Mouse (Mus musculus): ENCODE data around the gene Sh3gl3.
A peak's percentile ranks its signal among the peaks of the same experiment; 100 is the strongest.

The Sh3gl3 gene

GRCm38 (mm10) chr7:82234898-82235290 is 61.3 kb downstream of the Sh3gl3 start:
- peak; percentile 32 to 42 for DNase-seq (ENCODE audit: low spot score in 2 of 2)

GRCm38 (mm10) chr7:82235486-82235885 is 61.8 kb downstream of the Sh3gl3 start:
- no peak for DNase-seq (ENCODE audit: low spot score in 2 of 2)

GRCm38 (mm10) chr7:82236152-82236898 is 62.7 kb downstream of the Sh3gl3 start:
- no peak for DNase-seq (ENCODE audit: low spot score in 2 of 2)

GRCm38 (mm10) chr7:82236899-82237162 is 63.2 kb downstream of the Sh3gl3 start:
- DNase-seq (ENCODE audit: low spot score in 2 of 2) = no peak

DNA sequence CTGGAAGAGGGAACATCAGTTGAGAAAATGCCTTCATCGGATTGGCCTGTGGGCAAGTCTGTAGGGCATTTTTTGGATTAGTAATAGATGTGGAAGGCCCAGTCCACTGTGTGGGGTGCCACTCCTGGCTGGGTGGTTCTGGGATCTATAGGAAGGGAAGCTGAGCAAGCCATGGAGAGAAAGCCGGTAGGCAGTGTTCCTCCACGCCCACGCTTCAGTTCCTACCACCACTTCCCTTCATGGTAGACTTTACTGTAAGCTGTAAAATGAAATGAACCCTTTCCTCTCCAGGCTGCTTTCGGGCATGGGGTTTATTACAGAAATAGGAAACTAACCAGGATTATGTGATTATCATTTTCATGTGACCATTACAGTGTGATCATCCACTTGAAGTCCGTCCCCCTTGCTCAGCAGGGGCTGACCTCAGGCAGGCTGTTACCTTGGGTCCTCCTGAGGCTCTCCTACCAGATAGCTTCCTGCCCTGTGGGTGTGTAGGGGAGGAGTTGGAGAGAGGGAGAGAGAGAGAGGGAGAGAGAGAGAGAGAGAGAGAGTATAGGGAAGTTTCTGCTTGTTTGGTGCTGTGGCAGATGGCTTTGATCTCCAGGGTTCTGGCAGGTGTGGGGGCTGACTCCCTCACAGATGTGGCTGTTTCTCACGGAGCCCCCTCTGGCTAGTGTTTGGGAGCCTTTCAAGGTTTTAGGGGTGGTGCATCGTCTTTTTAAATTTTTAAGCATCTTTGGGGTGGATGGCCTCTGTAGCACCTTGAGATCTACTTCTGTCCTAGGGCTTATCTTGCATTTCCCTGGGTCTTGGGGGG is 67.0 kb downstream of the Sh3gl3 start:
- DNase-seq (ENCODE audit: low spot score in 2 of 2) = peak; percentile 43 to 56

- no peak for DNase-seq (ENCODE audit: low spot score in 2 of 2)
These were observed 71.1 kb downstream of the Sh3gl3 start for GRCm38 (mm10) chr7:82244701-82245100.

DNA sequence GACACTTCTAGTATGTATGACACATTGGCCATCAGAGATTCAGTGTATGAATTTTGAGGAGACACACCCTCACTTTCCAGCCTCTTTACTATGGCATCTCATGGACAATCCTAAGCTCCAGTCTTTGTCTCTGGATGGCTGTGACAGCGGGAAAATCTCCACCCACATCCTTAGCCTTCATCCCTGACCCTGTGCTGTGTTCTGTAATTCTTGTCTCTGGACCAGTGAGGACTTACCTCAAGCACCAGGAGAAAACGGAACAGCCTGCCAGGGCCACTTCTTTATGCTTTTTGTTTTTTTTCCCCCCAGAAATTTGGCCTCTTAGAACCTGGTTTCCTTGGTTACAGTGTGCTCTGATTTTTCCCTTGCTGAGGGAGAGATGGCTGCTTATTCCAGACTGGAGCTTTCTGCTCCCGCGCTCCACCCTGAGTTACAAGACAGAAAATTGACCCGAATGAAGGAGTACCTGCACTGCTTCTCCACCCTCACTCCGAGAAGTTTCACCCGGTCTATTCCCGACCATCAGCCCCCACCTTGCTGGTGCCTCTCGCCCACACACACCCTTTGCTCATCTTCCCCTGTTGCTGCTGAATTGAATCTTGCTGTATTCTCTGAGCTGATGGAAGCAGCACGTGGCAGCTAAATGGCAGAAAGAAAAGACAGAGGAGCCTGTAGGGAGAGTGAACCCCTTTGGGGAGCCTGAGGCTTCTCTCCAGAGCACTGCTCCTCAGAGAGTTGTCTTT is 75.5 kb downstream of the Sh3gl3 start:
- no peak for DNase-seq (ENCODE audit: low spot score in 2 of 2)

DNA sequence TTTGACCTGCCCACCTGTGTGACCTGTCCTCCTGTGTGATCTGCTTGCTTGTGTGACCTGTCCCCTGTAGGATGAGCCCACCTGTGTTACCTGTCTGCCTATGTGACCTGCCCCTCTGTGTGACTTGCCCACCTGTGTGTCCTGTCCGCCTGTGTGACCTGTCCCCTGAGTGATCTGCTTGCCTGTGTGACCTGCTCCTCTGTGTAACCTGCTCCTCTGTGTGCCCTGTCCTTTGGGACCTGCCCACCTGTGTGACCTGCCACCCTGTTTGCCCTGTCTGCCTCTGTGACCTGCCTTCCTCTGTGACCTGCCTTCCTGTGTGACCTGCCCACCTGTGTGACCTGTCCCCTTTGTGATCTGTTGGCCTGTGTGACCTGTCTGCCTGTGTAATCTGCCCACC is 79.7 kb downstream of the Sh3gl3 start:
- no peak for DNase-seq (ENCODE audit: low spot score in 2 of 2)

DNA sequence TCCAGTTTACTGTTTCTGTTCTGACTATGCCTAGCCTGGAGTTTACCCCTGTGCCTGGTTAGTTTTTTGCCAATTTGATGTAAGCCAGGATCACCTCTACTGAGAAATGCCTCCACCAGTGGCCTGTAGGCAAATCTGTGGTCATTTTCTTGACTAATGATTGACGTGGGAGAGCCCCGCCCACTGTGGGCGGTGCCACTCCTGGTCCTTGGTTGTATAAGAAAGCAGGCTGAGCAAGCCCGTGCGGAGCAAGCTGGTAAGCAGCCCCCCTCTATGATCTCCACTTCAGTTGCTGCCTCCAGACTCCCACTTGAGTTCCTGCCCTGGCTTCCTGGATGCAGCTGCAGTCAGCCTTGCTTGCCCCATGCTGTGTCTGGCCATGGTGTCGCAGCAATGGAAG is 83.3 kb downstream of the Sh3gl3 start:
- DNase-seq (ENCODE audit: low spot score in 2 of 2) = no peak

GRCm38 (mm10) chr7:82257530-82257929 is 83.9 kb downstream of the Sh3gl3 start:
- DNase-seq (ENCODE audit: low spot score in 2 of 2) = no peak

GRCm38 (mm10) chr7:82260210-82260609 is 86.6 kb downstream of the Sh3gl3 start:
- peak; percentile 24 to 69 for DNase-seq (ENCODE audit: low spot score in 2 of 2)

DNA sequence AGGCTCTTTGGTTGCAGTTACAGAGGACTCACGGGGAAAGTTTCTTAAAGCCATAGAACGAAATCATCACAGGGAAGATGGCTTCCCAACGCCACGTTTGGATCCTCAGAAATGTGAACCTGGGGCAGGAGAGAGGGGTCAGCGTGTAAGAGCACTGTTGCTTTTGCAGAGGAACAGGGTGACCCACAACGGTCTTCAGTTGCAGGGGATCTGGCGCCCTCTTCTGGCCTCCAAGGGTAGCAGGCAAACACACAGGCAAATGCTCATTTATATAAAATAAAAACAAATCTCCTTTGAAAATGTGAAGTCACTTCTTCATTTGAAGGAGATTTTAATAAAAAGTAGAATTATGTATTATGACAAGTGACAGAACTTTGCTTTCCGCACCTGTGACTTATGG is 89.5 kb downstream of the Sh3gl3 start:
- DNase-seq (ENCODE audit: low spot score in 2 of 2) = peak in 1 of 2 experiments; percentile 79

DNA sequence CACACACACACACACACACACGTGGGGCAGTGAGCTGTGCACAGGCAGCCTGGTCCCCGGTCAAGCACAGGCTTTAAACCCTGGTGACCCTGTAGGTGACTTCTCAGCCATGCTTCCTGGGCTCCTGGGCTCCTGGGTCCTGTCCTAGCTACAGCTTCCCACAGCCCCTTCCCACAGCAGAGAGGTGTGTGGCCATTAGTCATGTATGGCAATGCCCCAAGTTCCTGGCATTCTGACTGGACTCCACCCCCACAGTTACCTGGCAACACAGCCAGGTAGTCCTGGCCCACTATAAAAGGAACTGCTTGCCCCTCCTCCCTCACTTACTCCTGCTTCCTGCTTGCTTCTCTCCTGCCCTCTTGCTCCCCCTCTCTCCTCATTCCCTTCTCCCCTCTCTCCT is 90.5 kb downstream of the Sh3gl3 start:
- no peak for DNase-seq (ENCODE audit: low spot score in 2 of 2)

DNA sequence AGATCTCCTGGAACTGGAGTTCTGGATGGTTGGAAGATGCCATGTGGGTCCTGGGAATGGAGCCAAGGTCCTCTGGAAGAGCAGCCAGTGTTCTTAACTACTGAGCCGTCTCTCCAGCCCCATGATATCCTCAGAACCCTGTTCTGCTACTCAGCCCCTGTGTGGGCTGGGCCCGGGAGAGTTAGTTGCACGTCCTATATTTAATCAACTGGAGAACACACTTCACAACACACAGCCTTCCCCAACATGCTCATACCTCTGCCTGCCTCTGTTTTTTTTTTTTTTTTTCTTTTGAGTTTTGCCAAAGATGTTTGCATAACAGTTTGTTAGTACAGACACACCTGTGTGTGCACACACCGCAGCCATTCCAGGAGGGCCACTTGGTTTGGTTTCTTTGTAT is 91.7 kb downstream of the Sh3gl3 start:
- DNase-seq (ENCODE audit: low spot score in 2 of 2) = no peak

- DNase-seq (ENCODE audit: low spot score in 2 of 2) = no peak
These were observed 96.3 kb downstream of the Sh3gl3 start for GRCm38 (mm10) chr7:82269948-82270347.

DNA sequence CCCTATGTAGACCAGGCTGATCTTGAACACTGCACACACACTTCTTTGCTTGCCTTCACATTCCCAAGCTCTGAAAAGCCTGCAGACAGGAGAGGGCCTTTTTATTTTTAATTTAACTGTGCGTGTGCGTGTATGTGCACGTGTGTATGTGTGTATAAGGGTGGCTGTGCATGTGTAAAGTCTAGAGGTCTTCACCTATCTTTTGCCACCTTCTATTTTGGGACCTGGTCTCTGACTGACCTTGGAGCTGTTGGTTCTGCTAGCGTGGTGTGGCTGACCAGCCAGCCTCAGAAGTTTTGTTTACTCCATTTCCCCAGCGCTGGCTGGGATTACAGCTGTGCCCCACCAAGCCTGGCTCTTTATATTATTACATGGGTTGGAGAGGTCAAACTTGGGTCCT is 98.1 kb downstream of the Sh3gl3 start:
- DNase-seq (ENCODE audit: low spot score in 2 of 2) = no peak

DNA sequence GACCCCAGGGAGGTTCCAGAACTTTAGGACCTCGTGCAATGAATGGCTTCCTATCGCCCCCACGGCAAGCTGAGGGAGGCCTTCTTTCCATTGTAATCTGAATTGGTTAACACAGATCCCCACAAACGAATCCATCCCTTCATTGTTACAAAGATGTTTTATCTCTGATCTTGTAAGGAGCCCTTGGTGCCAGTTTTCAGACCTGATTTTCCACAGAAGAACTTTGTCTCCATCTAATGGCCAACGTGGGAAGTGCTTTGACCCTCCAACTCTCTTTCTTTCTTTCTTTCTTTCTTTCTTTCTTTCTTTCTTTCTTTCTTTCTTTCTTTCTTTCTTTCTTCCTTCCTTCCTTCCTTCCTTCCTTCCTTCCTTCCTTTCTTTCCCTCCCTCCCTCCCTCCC is 99.2 kb downstream of the Sh3gl3 start:
- peak in 1 of 2 experiments; percentile 62 for DNase-seq (ENCODE audit: low spot score in 2 of 2)

- DNase-seq (ENCODE audit: low spot score in 2 of 2) = peak; percentile 18 to 59
These were observed 100.5 kb downstream of the Sh3gl3 start for GRCm38 (mm10) chr7:82274011-82274709.

DNA sequence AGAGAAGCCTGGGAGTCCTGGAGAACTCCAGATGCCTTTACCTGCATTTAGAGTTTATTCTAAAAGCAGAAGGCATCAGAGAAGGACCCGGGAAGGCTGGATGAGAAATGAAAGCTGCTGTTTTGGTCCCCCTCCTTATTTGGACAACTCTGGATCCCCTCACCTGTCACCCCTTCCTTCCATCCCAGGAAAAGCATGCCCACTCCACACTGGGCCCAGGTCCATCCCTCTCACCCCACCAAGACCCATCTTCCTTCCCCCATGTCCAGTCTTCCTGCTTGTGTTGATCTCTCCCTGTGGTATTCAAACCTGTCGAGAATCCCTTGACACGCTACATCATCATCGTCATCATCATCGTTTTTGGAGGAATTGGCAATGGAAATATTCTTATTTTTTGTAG is 101.3 kb downstream of the Sh3gl3 start:
- no peak for DNase-seq (ENCODE audit: low spot score in 2 of 2)

GRCm38 (mm10) chr7:82275529-82276204 is 102.0 kb downstream of the Sh3gl3 start:
- DNase-seq (ENCODE audit: low spot score in 2 of 2) = no peak

GRCm38 (mm10) chr7:82282011-82282410 is 108.4 kb downstream of the Sh3gl3 start:
- DNase-seq (ENCODE audit: low spot score in 2 of 2) = no peak
